Mouse (Mus musculus) testis, postnatal 10 days (tissue): ENCODE results near the gene Rbm38.

ENCODE experiments used
- DNase-seq: peaks from one replicate; pipeline ENCODE4 v3.0.0; 2021; ENCODE audit warnings: low spot score

Rbm38 gene

GRCm38 (mm10) chr2:173020430-173020829 is at the start of gene Rbm38:
Gene Rbm38 (plus strand): TSS chr2:173020498.
- no peak for DNase-seq

GRCm38 (mm10) chr2:172971865-172972264 is 48.4 kb upstream of the Rbm38 start:
- no peak for DNase-seq

GRCm38 (mm10) chr2:172973806-172974565 is 46.3 kb upstream of the Rbm38 start:
- DNase-seq, result no peak

GRCm38 (mm10) chr2:172974701-172975100 is 45.6 kb upstream of the Rbm38 start:
- no peak for DNase-seq

GRCm38 (mm10) chr2:172975159-172975558 is 45.1 kb upstream of the Rbm38 start:
- DNase-seq, result no peak

GRCm38 (mm10) chr2:172976661-172977238 is 43.5 kb upstream of the Rbm38 start:
- DNase-seq, result no peak

GRCm38 (mm10) chr2:172977409-172978130 is 42.7 kb upstream of the Rbm38 start, which contains the start of gene Spo11:
Gene Spo11 (plus strand): TSS chr2:172977700.
- DNase-seq, result no peak

- DNase-seq, result no peak
Measured at GRCm38 (mm10) chr2:172978131-172978633, 42.1 kb upstream of the Rbm38 start.

GRCm38 (mm10) chr2:172979666-172980345 is 40.5 kb upstream of the Rbm38 start:
- DNase-seq, result no peak

GRCm38 (mm10) chr2:172982776-172983561 is 37.3 kb upstream of the Rbm38 start:
- DNase-seq, result no peak

GRCm38 (mm10) chr2:172990161-172990560 is 30.1 kb upstream of the Rbm38 start:
- DNase-seq, result no peak

- DNase-seq, result peak; percentile 89
Measured at GRCm38 (mm10) chr2:172996207-172996606, 24.1 kb upstream of the Rbm38 start.

- no peak for DNase-seq
Measured at GRCm38 (mm10) chr2:172997748-172998147, 22.6 kb upstream of the Rbm38 start.

GRCm38 (mm10) chr2:172998478-172998877 is 21.8 kb upstream of the Rbm38 start:
- DNase-seq, result no peak

GRCm38 (mm10) chr2:172999630-173000284 is 20.5 kb upstream of the Rbm38 start, which contains the start of gene Rae1:
Gene Rae1 (plus strand): TSS chr2:173000117.
- DNase-seq, result peak; percentile 100

GRCm38 (mm10) chr2:173000285-173000652 is 20.0 kb upstream of the Rbm38 start:
- peak; percentile 82 for DNase-seq

- DNase-seq, result no peak
Measured at GRCm38 (mm10) chr2:173000921-173001320, 19.4 kb upstream of the Rbm38 start.

GRCm38 (mm10) chr2:173003737-173004136 is 16.6 kb upstream of the Rbm38 start:
- DNase-seq, result no peak

- DNase-seq, result no peak
Measured at GRCm38 (mm10) chr2:173010220-173010717, 10.0 kb upstream of the Rbm38 start.

- DNase-seq, result no peak
Measured at GRCm38 (mm10) chr2:173011440-173011839, 8.9 kb upstream of the Rbm38 start.
